Mouse (Mus musculus) cerebellum, adult 2 months (tissue): Measurements from ENCODE around the gene Gm44805. TPM values are rescaled to one million over a fixed set of nuclear protein-coding genes. Genes with fewer than 3 reads are reported as not detected.

ENCODE experiments used
- DNase-seq, 2 experiments: peaks; one replicate each; pipeline ENCODE4 v3.0.0; 2021
- H3K27ac ChIP-seq: fragments of 200-500 bp; 2 replicates; pipeline ENCODE4 v1.5.1; 2012; ENCODE audit warnings: low read length, control low read depth, inconsistent platforms; ENCODE audit not compliant: insufficient read depth
- H3K27me3 ChIP-seq: fragments of 200-500 bp; 2 replicates; pipeline ENCODE4 v1.6.1; 2012; ENCODE audit warnings: inconsistent platforms, mild to moderate bottlenecking, low read length, moderate library complexity; ENCODE audit not compliant: control insufficient read depth, insufficient read depth
- H3K4me1 ChIP-seq: fragments of 200-500 bp; 2 replicates; pipeline ENCODE4 v1.6.1; 2011; ENCODE audit warnings: low read length; ENCODE audit not compliant: control insufficient read depth, insufficient read depth
- H3K4me3 ChIP-seq: fragments of 200-500 bp; replicated peaks from 2 replicates; pipeline ENCODE3; 2011; ENCODE audit warnings: mild to moderate bottlenecking, low read depth, low read length, control low read depth; ENCODE audit not compliant: insufficient read depth
- CTCF ChIP-seq: fragments of 200-500 bp; IDR thresholded peaks from 2 replicates; pipeline ENCODE4 v1.5.1; 2011; ENCODE audit warnings: low read depth, mild to moderate bottlenecking, control low read depth, low read length, moderate library complexity, borderline replicate concordance; ENCODE audit not compliant: insufficient read depth
- POLR2A ChIP-seq: fragments of 200-500 bp; IDR thresholded peaks from 2 replicates; pipeline ENCODE4 v1.6.1; 2011; ENCODE audit warnings: low read length, control low read depth, borderline replicate concordance; ENCODE audit not compliant: insufficient read depth
- WGBS: fragments of 180-500 bp; shearing (Covaris S2); methylation state at CpG from one replicate; pipeline ENCODE4 v1.1.7; 2018; 5-methylcytosine and 5-hydroxymethylcytosine counted together
- polyA plus RNA-seq: library from polyadenylated mRNA; depleted of rRNA; stranded (reverse); fragments of >200 nt; gene quantifications from 2 replicates; pipeline ENCODE4 v1.2.3, GENCODE M21; 2012; rRNA removed

Gene Gm44805
- polyA plus RNA-seq, 1 experiment = not detected

GRCm38 (mm10) chr7:19632275-19632674 is 48.9 kb downstream of the Gm44805 start:
- peaks cover 5% of the 10 kb centered on the region; the same call in 1 of the 2 replicates for H3K4me1 ChIP-seq
- H3K4me3 ChIP-seq = no peak overlapping the region
- TF ChIP-seq CTCF (no peak), POLR2A (no peak)
- H3K27ac ChIP-seq = no peak overlapping the region
- no peak for DNase-seq
- H3K27me3 ChIP-seq = no peaks in the 10 kb centered on the region

- 1% methylated on average over 40 of the region's 41 CpGs for WGBS
- Histone ChIP-seq H3K4me1 (peaks cover 5% of the 10 kb centered on the region; the same call in 1 of the 2 replicates), H3K27ac (no peak within 1 kb of the TSS), H3K4me3 (peak within 1 kb of the TSS; percentile 62), H3K27me3 (no peaks in the 10 kb centered on the region)
- TF ChIP-seq CTCF (no peak), POLR2A (no peak)
- DNase-seq = peak; percentile 87
Measured at GRCm38 (mm10) chr7:19629361-19629734, 51.9 kb downstream of the Gm44805 start, which contains the start of gene Relb. Gene Relb, minus strand, starts transcription at chr7:19629438.

GRCm38 (mm10) chr7:19628536-19629360 is 52.5 kb downstream of the Gm44805 start:
- Histone ChIP-seq H3K27me3 (no peaks in the 10 kb centered on the region), H3K4me3 (peak overlapping the region; percentile 62), H3K27ac (no peak overlapping the region), H3K4me1 (peaks cover 5% of the 10 kb centered on the region; the same call in 1 of the 2 replicates)
- DNase-seq = peak; percentile 77 to 82
- 2% methylated on average over 57 of the region's 57 CpGs for WGBS
- no peak for TF ChIP-seq CTCF
- no peak for TF ChIP-seq POLR2A

- no peak overlapping the region for H3K27ac ChIP-seq
Measured at GRCm38 (mm10) chr7:19628192-19628535, 53.1 kb downstream of the Gm44805 start.

GRCm38 (mm10) chr7:19627721-19628120 is 53.5 kb downstream of the Gm44805 start:
- no peak for TF ChIP-seq POLR2A
- TF ChIP-seq CTCF = no peak
- peaks cover 5% of the 10 kb centered on the region; the same call in 1 of the 2 replicates for H3K4me1 ChIP-seq
- H3K27ac ChIP-seq = no peak overlapping the region
- no peak overlapping the region for H3K4me3 ChIP-seq
- no peaks in the 10 kb centered on the region for H3K27me3 ChIP-seq
- no peak for DNase-seq
- 71% methylated on average over 3 of the region's 3 CpGs for WGBS

More at GRCm38 (mm10) chr7:19628192-19628535, 53.1 kb downstream of the Gm44805 start:
- peak overlapping the region; percentile 62 for H3K4me3 ChIP-seq
- 15% methylated on average over 17 of the region's 17 CpGs for WGBS
- TF ChIP-seq CTCF = no peak
- TF ChIP-seq POLR2A = no peak
- H3K4me1 ChIP-seq = peaks cover 5% of the 10 kb centered on the region; the same call in 1 of the 2 replicates
- no peaks in the 10 kb centered on the region for H3K27me3 ChIP-seq
- no peak for DNase-seq

GRCm38 (mm10) chr7:19623433-19623832 is 57.8 kb downstream of the Gm44805 start:
- DNase-seq = no peak
- no peaks in the 10 kb centered on the region for H3K27me3 ChIP-seq
- peaks cover 4% of the 10 kb centered on the region; the same call in 1 of the 2 replicates for H3K4me1 ChIP-seq
- 65% methylated on average over 2 of the region's 2 CpGs for WGBS
- no peak for TF ChIP-seq POLR2A
- TF ChIP-seq CTCF = no peak
- H3K27ac ChIP-seq = no peak overlapping the region
- no peak overlapping the region for H3K4me3 ChIP-seq

GRCm38 (mm10) chr7:19622241-19622640 is 59.0 kb downstream of the Gm44805 start:
- Histone ChIP-seq H3K27ac (no peak overlapping the region), H3K4me3 (no peak overlapping the region), H3K4me1 (no peaks in the 10 kb centered on the region), H3K27me3 (no peaks in the 10 kb centered on the region)
- WGBS = 53% methylated on average over 6 of the region's 6 CpGs
- no peak for DNase-seq
- no peak for TF ChIP-seq POLR2A
- no peak for TF ChIP-seq CTCF

Other genes starting within 250 kb of the Gm44805 start
- gene Mark4, start 222.6 kb downstream of the Gm44805 start, polyA plus RNA-seq = 50.3 and 52.8 TPM in 2 replicates
- gene Exoc3l2, start 218.1 kb downstream of the Gm44805 start, polyA plus RNA-seq = 0.21 and 0.57 TPM in 2 replicates
- gene Bloc1s3, start 173.1 kb downstream of the Gm44805 start, polyA plus RNA-seq = 8.6 and 9.2 TPM in 2 replicates
- gene Trappc6a, start 173.0 kb downstream of the Gm44805 start, polyA plus RNA-seq = 23.0 and 26.2 TPM in 2 replicates
- gene Nkpd1, start 163.6 kb downstream of the Gm44805 start, polyA plus RNA-seq = 1.3 and 1.8 TPM in 2 replicates
- 134 and 136 TPM in 2 replicates for gene Ppp1r37, start 118.3 kb downstream of the Gm44805 start, polyA plus RNA-seq
- gene Zfp296, start 104.1 kb downstream of the Gm44805 start, polyA plus RNA-seq = 3.4 and 4.0 TPM in 2 replicates
- gene Gemin7, start 103.8 kb downstream of the Gm44805 start, polyA plus RNA-seq = 86.1 and 87.2 TPM in 2 replicates
- gene Clasrp, start 76.9 kb downstream of the Gm44805 start, polyA plus RNA-seq = 151 and 152 TPM in 2 replicates
- 4.7 and 5.8 TPM in 2 replicates for gene Relb, start 52.0 kb downstream of the Gm44805 start, polyA plus RNA-seq
- 158 and 159 TPM in 2 replicates for gene Clptm1, start 16.4 kb downstream of the Gm44805 start, polyA plus RNA-seq
- not detected in 2 replicates for gene Apoc2, start 3.5 kb downstream of the Gm44805 start, polyA plus RNA-seq
- gene Apoc4, start 56 bp upstream of the Gm44805 start, polyA plus RNA-seq = not detected in 2 replicates
- 5.1 and 6.6 TPM in 2 replicates for gene Apoc1, start 11.2 kb upstream of the Gm44805 start, polyA plus RNA-seq
- 2,800 and 2,936 TPM in 2 replicates for gene Apoe, start 17.8 kb upstream of the Gm44805 start, polyA plus RNA-seq
- 125 TPM in 2 replicates for gene Tomm40, start 34.0 kb upstream of the Gm44805 start, polyA plus RNA-seq
- 8.9 and 9.3 TPM in 2 replicates for gene Nectin2, start 69.1 kb upstream of the Gm44805 start, polyA plus RNA-seq
- 24.7 and 25.3 TPM in 2 replicates for gene Bcam, start 89.6 kb upstream of the Gm44805 start, polyA plus RNA-seq
- gene Cblc, start 115.4 kb upstream of the Gm44805 start, polyA plus RNA-seq = not detected in 2 replicates
- 0.80 and 0.84 TPM in 2 replicates for gene Bcl3, start 141.3 kb upstream of the Gm44805 start, polyA plus RNA-seq
- 6.9 and 8.2 TPM in 2 replicates for gene Gm19345, start 170.6 kb upstream of the Gm44805 start, polyA plus RNA-seq
- gene Ceacam16, start 179.9 kb upstream of the Gm44805 start, polyA plus RNA-seq = 0.21 and 0.74 TPM in 2 replicates
- not detected in 2 replicates for gene Ceacam19, start 206.5 kb upstream of the Gm44805 start, polyA plus RNA-seq
- gene Pvr, start 239.7 kb upstream of the Gm44805 start, polyA plus RNA-seq = 7.4 and 7.5 TPM in 2 replicates